Mouse (Mus musculus) embryonic facial prominence, embryonic 14.5 days (tissue): ENCODE measurements around the gene Actr10. TPM values are rescaled to one million over a fixed set of nuclear protein-coding genes. Genes with fewer than 3 reads are reported as not detected.

Experiments used
- polyA plus RNA-seq: library from polyadenylated mRNA; unstranded; fragments of >200 nt; fragmentation: Nextera tagmentation; extraction: Ambion mirVana; gene quantifications from 2 replicates; pipeline ENCODE4 v1.2.1, GENCODE M21; 2014

Gene Actr10
- polyA plus RNA-seq, 1 experiment from 2014 or later: 269 TPM

Other genes starting within 250 kb of the Actr10 start
- gene Frmd6, start 112.3 kb upstream of the Actr10 start, polyA plus RNA-seq: 56.0 and 57.8 TPM in 2 replicates
- gene Psma3, start 36.8 kb downstream of the Actr10 start, polyA plus RNA-seq: 589 and 594 TPM in 2 replicates
- 28.6 and 32.5 TPM in 2 replicates for gene Arid4a, start 78.1 kb downstream of the Actr10 start, polyA plus RNA-seq
- 1.2 TPM in 1 of 2 replicates, not detected in the other for gene Tomm20l, start 173.6 kb downstream of the Actr10 start, polyA plus RNA-seq
- gene Timm9, start 198.8 kb downstream of the Actr10 start, polyA plus RNA-seq: 72.8 and 81.0 TPM in 2 replicates
- 11.2 and 13.1 TPM in 2 replicates for gene 2700049A03Rik, start 199.0 kb downstream of the Actr10 start, polyA plus RNA-seq